Mouse (Mus musculus): ENCODE data around the gene Lrg1.

DNA sequence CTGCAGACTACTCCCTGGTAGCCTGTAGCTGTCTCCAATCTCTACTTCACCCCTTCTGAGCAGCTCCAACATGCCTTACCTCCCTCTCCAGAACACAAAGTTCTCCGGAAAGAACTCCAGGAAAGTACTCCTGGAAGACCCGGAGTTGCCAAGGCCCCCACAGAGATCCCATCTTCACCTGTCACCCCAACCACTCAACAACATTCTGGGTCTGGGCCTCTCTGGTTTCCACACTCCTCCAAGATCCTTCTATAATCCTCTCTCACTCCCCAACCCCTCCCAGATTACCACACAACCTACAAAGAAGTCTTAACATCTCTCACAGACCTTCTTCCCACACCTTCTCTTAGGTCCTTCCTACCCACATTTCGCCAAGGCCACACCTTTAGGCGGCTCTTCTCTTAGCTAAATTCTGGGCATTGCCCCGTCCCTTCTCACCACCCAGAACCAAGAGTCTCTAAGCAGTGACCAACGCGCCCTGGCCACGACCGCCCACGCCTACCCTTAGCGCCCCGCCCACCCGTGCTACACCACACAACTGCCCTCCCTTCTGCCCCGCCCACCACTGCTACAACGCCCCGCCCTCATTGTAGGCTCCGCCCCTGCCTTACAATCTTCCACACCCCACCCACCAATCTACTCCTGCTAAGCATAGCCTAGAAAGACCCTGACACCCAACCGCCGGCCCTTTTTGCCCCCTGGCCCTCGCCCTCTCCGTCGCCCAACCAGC is 47.5 kb downstream of the Lrg1 start:
- TF ChIP-seq CTCF (conservative IDR thresholded peaks at IDR 0.05; ENCODE audit: low read length) (no peak), NANOG (IDR thresholded peaks at IDR 0.05; ENCODE audit: borderline replicate concordance, low read length) (no peak)
